Mouse (Mus musculus): ENCODE data around the gene Fancc. TPM values are rescaled to one million over a fixed set of nuclear protein-coding genes. Genes with fewer than 3 reads are reported as not detected.

The Fancc gene
- polyA plus RNA-seq, 1 experiment, result 18.4 TPM

GRCm38 (mm10) chr13:63513374-63514098 is 16.5 kb upstream of the Fancc start:
- Histone ChIP-seq H3K4me1 (ENCODE audit: control insufficient read depth, insufficient read depth, low read length) (peaks cover 3% of the 10 kb centered on the region; the same call in 1 of the 2 replicates), H3K27ac (ENCODE audit: insufficient read depth, low read length) (no peak overlapping the region), H3K27me3 (ENCODE audit: control insufficient read depth, insufficient read depth, low read length) (no peaks in the 10 kb centered on the region), H3K4me3 (replicated peaks; ENCODE audit: insufficient read depth, low read depth, low read length) (no peak overlapping the region)
- 34% methylated on average over 26 of the region's 26 CpGs for WGBS
- DNase-seq, result peak; percentile 53 to 58
- no peak for TF ChIP-seq POLR2A (IDR thresholded peaks at IDR 0.05; ENCODE audit: borderline replicate concordance, insufficient read depth, low read length)
- TF ChIP-seq CTCF (IDR thresholded peaks at IDR 0.05; ENCODE audit: borderline replicate concordance, insufficient read depth, low read depth, low read length), result no peak

DNA sequence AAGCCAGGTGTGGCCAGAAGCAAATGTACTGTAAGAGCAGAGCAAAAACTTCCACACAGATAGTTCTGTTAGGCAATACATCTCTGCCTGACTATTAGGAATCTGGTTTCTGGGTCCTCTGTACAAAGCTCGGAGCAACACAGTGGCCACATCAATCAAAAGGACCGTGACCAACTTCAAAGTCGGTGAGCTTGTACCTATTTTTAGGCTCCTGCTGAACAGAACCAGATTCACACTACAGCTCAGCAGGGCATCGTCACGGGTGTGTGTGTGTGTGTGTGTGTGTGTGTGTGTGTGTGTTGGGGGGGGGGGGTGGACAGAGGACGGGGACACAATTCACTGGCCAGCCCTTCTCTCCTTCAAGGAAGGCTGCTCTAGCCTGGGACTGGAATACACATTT is 15.3 kb upstream of the Fancc start:
- peaks cover 3% of the 10 kb centered on the region; the same call in 1 of the 2 replicates for H3K4me1 ChIP-seq (ENCODE audit: control insufficient read depth, insufficient read depth, low read length)
- WGBS, result 32% methylated on average over 6 of the region's 6 CpGs
- no peak overlapping the region for H3K27ac ChIP-seq (ENCODE audit: insufficient read depth, low read length)
- no peaks in the 10 kb centered on the region for H3K27me3 ChIP-seq (ENCODE audit: control insufficient read depth, insufficient read depth, low read length)
- DNase-seq, result no peak
- H3K4me3 ChIP-seq (replicated peaks; ENCODE audit: insufficient read depth, low read depth, low read length), result no peak overlapping the region
- TF ChIP-seq CTCF (IDR thresholded peaks at IDR 0.05; ENCODE audit: borderline replicate concordance, insufficient read depth, low read depth, low read length), result no peak
- TF ChIP-seq POLR2A (IDR thresholded peaks at IDR 0.05; ENCODE audit: borderline replicate concordance, insufficient read depth, low read length), result no peak

DNA sequence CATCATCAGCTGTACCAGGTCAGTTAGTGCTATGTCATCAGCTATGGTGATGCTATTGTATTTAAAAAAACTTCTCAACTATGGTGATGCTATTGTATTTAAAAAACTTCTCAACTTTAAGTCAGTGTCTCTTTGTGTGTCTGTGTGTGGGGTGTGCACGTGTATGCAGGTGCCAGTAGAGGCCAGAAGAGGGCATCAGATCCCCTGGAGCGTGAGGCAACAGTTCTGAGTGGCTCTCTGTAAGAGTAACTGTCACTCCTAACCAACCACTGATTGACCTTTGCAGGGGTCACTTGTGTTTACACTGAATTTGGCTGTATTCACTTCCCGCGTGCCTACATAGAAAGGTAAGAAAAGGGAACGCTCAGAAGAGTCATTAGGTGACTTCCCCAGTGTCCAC is 10.7 kb upstream of the Fancc start:
- TF ChIP-seq POLR2A (IDR thresholded peaks at IDR 0.05; ENCODE audit: borderline replicate concordance, insufficient read depth, low read length) (no peak), CTCF (IDR thresholded peaks at IDR 0.05; ENCODE audit: borderline replicate concordance, insufficient read depth, low read depth, low read length) (no peak; the same call in 1 of the 2 replicates)
- H3K27me3 ChIP-seq (ENCODE audit: control insufficient read depth, insufficient read depth, low read length), result no peaks in the 10 kb centered on the region
- no peak for DNase-seq
- H3K4me3 ChIP-seq (replicated peaks; ENCODE audit: insufficient read depth, low read depth, low read length), result no peak overlapping the region
- H3K4me1 ChIP-seq (ENCODE audit: control insufficient read depth, insufficient read depth, low read length), result no peaks in the 10 kb centered on the region
- WGBS, result 94% methylated on average over 5 of the region's 5 CpGs
- H3K27ac ChIP-seq (ENCODE audit: insufficient read depth, low read length), result no peak overlapping the region

DNA sequence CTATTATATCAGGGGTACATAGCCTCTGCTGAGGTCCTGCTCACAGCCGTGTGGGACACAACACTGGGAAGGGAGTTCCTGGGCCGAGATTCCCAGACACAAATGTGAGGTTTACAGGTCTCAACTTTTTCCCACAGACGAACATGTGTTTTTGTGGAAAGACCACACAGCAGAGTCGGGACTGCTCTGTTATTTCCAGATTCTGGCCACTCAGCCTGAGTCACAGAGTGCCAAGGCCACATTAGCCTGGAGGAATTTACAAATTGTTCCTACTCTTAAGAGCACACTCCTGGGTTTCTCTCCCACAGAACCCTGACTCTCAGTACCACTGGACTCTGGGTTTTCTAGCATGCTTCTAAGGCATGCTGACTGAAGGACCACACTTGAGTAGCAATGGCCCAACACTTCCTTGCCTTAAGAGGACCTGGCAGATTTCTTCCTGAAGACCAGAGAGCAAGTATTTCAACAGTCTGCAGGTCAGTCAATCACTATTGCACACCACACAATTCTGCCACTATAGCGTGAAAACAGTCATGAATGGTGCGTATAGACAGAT is 10.0 kb upstream of the Fancc start:
- TF ChIP-seq CTCF (IDR thresholded peaks at IDR 0.05; ENCODE audit: borderline replicate concordance, insufficient read depth, low read depth, low read length) (no peak), POLR2A (IDR thresholded peaks at IDR 0.05; ENCODE audit: borderline replicate concordance, insufficient read depth, low read length) (no peak)
- 82% methylated on average over 6 of the region's 6 CpGs for WGBS
- Histone ChIP-seq H3K4me3 (replicated peaks; ENCODE audit: insufficient read depth, low read depth, low read length) (no peak overlapping the region), H3K4me1 (ENCODE audit: control insufficient read depth, insufficient read depth, low read length) (no peaks in the 10 kb centered on the region), H3K27me3 (ENCODE audit: control insufficient read depth, insufficient read depth, low read length) (no peaks in the 10 kb centered on the region), H3K27ac (ENCODE audit: insufficient read depth, low read length) (no peak overlapping the region)
- DNase-seq, result no peak

DNA sequence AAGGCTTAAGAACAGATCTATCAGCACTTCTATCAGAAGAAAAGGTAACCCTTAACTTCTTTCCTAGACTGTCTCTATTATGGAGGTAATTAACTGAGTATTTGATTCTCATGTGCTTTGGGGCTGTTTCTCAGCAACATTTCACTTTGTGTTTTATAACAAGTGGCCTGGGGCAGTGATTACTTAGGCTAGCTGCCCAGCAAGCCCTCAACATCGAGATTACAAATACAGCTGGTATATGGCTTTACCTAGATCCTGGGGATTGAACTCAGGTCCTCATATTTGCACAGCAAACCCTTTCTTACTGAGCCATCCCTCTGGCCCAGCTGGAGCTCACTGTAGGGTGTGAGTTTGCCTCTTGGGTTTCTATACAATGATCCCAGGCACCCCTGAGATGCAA is 9.3 kb upstream of the Fancc start:
- Histone ChIP-seq H3K27ac (ENCODE audit: insufficient read depth, low read length) (no peak overlapping the region), H3K4me3 (replicated peaks; ENCODE audit: insufficient read depth, low read depth, low read length) (no peak overlapping the region), H3K27me3 (ENCODE audit: control insufficient read depth, insufficient read depth, low read length) (no peaks in the 10 kb centered on the region), H3K4me1 (ENCODE audit: control insufficient read depth, insufficient read depth, low read length) (no peaks in the 10 kb centered on the region)
- no peak for DNase-seq
- 40% methylated on average over 1 of the region's 1 CpGs for WGBS
- TF ChIP-seq CTCF (IDR thresholded peaks at IDR 0.05; ENCODE audit: borderline replicate concordance, insufficient read depth, low read depth, low read length), result no peak
- no peak for TF ChIP-seq POLR2A (IDR thresholded peaks at IDR 0.05; ENCODE audit: borderline replicate concordance, insufficient read depth, low read length)

GRCm38 (mm10) chr13:63502391-63502790 is 5.3 kb upstream of the Fancc start:
- no peak overlapping the region for H3K4me3 ChIP-seq (replicated peaks; ENCODE audit: insufficient read depth, low read depth, low read length)
- no peak for DNase-seq
- 99% methylated on average over 2 of the region's 2 CpGs for WGBS

DNA sequence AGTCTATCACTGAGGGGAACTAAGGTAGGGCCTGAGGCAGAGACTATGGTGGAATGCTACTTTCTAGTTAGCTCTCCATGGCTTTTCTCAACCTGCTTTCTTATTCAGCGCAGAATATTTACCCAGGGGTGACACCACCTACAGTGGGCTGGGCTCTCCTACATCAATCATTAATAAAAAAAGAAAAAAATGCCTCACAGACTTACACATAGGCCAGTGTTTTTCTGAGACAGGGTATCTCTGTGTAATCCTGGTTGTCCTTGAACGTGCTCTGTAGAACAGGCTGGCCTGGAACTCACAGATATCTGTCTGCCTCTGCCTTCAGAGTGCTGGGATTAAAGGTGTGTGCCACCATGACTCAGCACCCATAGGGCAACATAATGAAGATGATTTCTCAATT is 2.4 kb upstream of the Fancc start:
- no peaks in the 10 kb centered on the region for H3K27me3 ChIP-seq (ENCODE audit: control insufficient read depth, insufficient read depth, low read length)
- no peaks in the 10 kb centered on the region for H3K4me1 ChIP-seq (ENCODE audit: control insufficient read depth, insufficient read depth, low read length)
- TF ChIP-seq POLR2A (IDR thresholded peaks at IDR 0.05; ENCODE audit: borderline replicate concordance, insufficient read depth, low read length) (no peak), CTCF (IDR thresholded peaks at IDR 0.05; ENCODE audit: borderline replicate concordance, insufficient read depth, low read depth, low read length) (no peak)
- no peak overlapping the region for H3K27ac ChIP-seq (ENCODE audit: insufficient read depth, low read length)
- WGBS, result 91% methylated on average over 2 of the region's 2 CpGs
- DNase-seq, result no peak
- no peak overlapping the region for H3K4me3 ChIP-seq (replicated peaks; ENCODE audit: insufficient read depth, low read depth, low read length)

More at GRCm38 (mm10) chr13:63502391-63502790, 5.3 kb upstream of the Fancc start:
- no peaks in the 10 kb centered on the region for H3K4me1 ChIP-seq (ENCODE audit: control insufficient read depth, insufficient read depth, low read length)
- H3K27me3 ChIP-seq (ENCODE audit: control insufficient read depth, insufficient read depth, low read length), result no peaks in the 10 kb centered on the region
- H3K27ac ChIP-seq (ENCODE audit: insufficient read depth, low read length), result no peak overlapping the region
- no peak for TF ChIP-seq POLR2A (IDR thresholded peaks at IDR 0.05; ENCODE audit: borderline replicate concordance, insufficient read depth, low read length)
- TF ChIP-seq CTCF (IDR thresholded peaks at IDR 0.05; ENCODE audit: borderline replicate concordance, insufficient read depth, low read depth, low read length), result no peak

- Histone ChIP-seq H3K27me3 (ENCODE audit: control insufficient read depth, insufficient read depth, low read length) (no peaks in the 10 kb centered on the region; the same call in 1 of the 2 replicates), H3K27ac (ENCODE audit: insufficient read depth, low read length) (no peak overlapping the region), H3K4me3 (replicated peaks; ENCODE audit: insufficient read depth, low read depth, low read length) (no peak overlapping the region), H3K4me1 (ENCODE audit: control insufficient read depth, insufficient read depth, low read length) (no peaks in the 10 kb centered on the region)
- TF ChIP-seq CTCF (IDR thresholded peaks at IDR 0.05; ENCODE audit: borderline replicate concordance, insufficient read depth, low read depth, low read length) (no peak), POLR2A (IDR thresholded peaks at IDR 0.05; ENCODE audit: borderline replicate concordance, insufficient read depth, low read length) (no peak)
- no peak for DNase-seq
- 65% methylated on average over 7 of the region's 7 CpGs for WGBS
Observed at GRCm38 (mm10) chr13:63487707-63488042, 9.4 kb downstream of the Fancc start.
